Mouse (Mus musculus): ENCODE data around the gene P3h1. TPM values are rescaled to one million over a fixed set of nuclear protein-coding genes. Genes with fewer than 3 reads are reported as not detected.

Gene P3h1
- polyA plus RNA-seq, 1 experiment: 42.4 TPM

- Histone ChIP-seq H3K4me2 (ENCODE audit: low read depth) (no peak overlapping the region), H3K79me2 (ENCODE audit: control insufficient read depth, insufficient read depth) (no peaks in the 10 kb centered on the region), H3K36me3 (ENCODE audit: control insufficient read depth, insufficient read depth) (no peaks in the 10 kb centered on the region), H3K27me3 (ENCODE audit: control insufficient read depth, insufficient read depth, insufficient read length) (peaks cover 5% of the 10 kb centered on the region), H3K4me3 (no peak overlapping the region), H3ac (ENCODE audit: control insufficient read depth, insufficient read length) (no peak overlapping the region)
- TF ChIP-seq MAX (IDR thresholded peaks at IDR 0.05; ENCODE audit: low read depth) (no peak), POLR2A (IDR thresholded peaks at IDR 0.05; ENCODE audit: insufficient read length, low read depth) (no peak), MYOD1 (IDR thresholded peaks at IDR 0.05; ENCODE audit: control insufficient read depth in 1 of 3, insufficient read length in 2 of 3, low read depth in 2 of 3) (no peak), POLR2AphosphoS2 (IDR thresholded peaks at IDR 0.05; ENCODE audit: insufficient read length, low read depth) (no peak), TCF3 (IDR thresholded peaks at IDR 0.05; ENCODE audit: insufficient read length, low read depth) (no peak), USF1 (IDR thresholded peaks at IDR 0.05; ENCODE audit: low read depth) (no peak), REST (IDR thresholded peaks at IDR 0.05; ENCODE audit: insufficient read depth, insufficient read length) (no peak), SRF (IDR thresholded peaks at IDR 0.05; ENCODE audit: control insufficient read depth, insufficient read length, low read depth) (no peak), E2F4 (IDR thresholded peaks at IDR 0.05; ENCODE audit: insufficient read depth) (no peak), CEBPB (IDR thresholded peaks at IDR 0.05; ENCODE audit: insufficient read depth, poor library complexity, severe bottlenecking) (no peak), TCF12 (IDR thresholded peaks at IDR 0.05; ENCODE audit: insufficient read depth, poor library complexity, severe bottlenecking) (no peak), MYOG (IDR thresholded peaks at IDR 0.05; ENCODE audit: control insufficient read depth in 1 of 3, insufficient read depth in 1 of 3, insufficient read length in 2 of 3, low read depth in 2 of 3) (no peak)
Measured at GRCm38 (mm10) chr4:119259344-119260254, 26.9 kb downstream of the P3h1 start.

- Histone ChIP-seq H3K79me2 (ENCODE audit: control insufficient read depth, insufficient read depth) (no peaks in the 10 kb centered on the region), H3K4me3 (no peak overlapping the region)
- TF ChIP-seq POLR2A (IDR thresholded peaks at IDR 0.05; ENCODE audit: insufficient read length, low read depth) (no peak), TCF3 (IDR thresholded peaks at IDR 0.05; ENCODE audit: insufficient read length, low read depth) (no peak), MAX (IDR thresholded peaks at IDR 0.05; ENCODE audit: low read depth) (no peak), SRF (IDR thresholded peaks at IDR 0.05; ENCODE audit: control insufficient read depth, insufficient read length, low read depth) (no peak), REST (IDR thresholded peaks at IDR 0.05; ENCODE audit: insufficient read depth, insufficient read length) (no peak), MYOD1 (IDR thresholded peaks at IDR 0.05; ENCODE audit: control insufficient read depth in 1 of 3, insufficient read length in 2 of 3, low read depth in 2 of 3) (no peak), CEBPB (IDR thresholded peaks at IDR 0.05; ENCODE audit: insufficient read depth, poor library complexity, severe bottlenecking) (no peak), E2F4 (IDR thresholded peaks at IDR 0.05; ENCODE audit: insufficient read depth) (no peak), TCF12 (IDR thresholded peaks at IDR 0.05; ENCODE audit: insufficient read depth, poor library complexity, severe bottlenecking) (no peak), USF1 (IDR thresholded peaks at IDR 0.05; ENCODE audit: low read depth) (no peak), POLR2AphosphoS2 (IDR thresholded peaks at IDR 0.05; ENCODE audit: insufficient read length, low read depth) (no peak), MYOG (IDR thresholded peaks at IDR 0.05; ENCODE audit: control insufficient read depth in 1 of 3, insufficient read depth in 1 of 3, insufficient read length in 2 of 3, low read depth in 2 of 3) (no peak)
Measured at GRCm38 (mm10) chr4:119261087-119261713, 28.5 kb downstream of the P3h1 start.

GRCm38 (mm10) chr4:119262483-119262882 is 29.8 kb downstream of the P3h1 start:
- Histone ChIP-seq H3K79me2 (ENCODE audit: control insufficient read depth, insufficient read depth) (no peaks in the 10 kb centered on the region), H3K4me3 (no peak overlapping the region), H3K27me3 (ENCODE audit: control insufficient read depth, insufficient read depth, insufficient read length) (no peaks in the 10 kb centered on the region), H3K4me2 (ENCODE audit: low read depth) (no peak overlapping the region), H3K36me3 (ENCODE audit: control insufficient read depth, insufficient read depth) (no peaks in the 10 kb centered on the region), H3ac (ENCODE audit: control insufficient read depth, insufficient read length) (no peak overlapping the region)
- TF ChIP-seq SRF (IDR thresholded peaks at IDR 0.05; ENCODE audit: control insufficient read depth, insufficient read length, low read depth): no peak
- no peak for TF ChIP-seq MAX (IDR thresholded peaks at IDR 0.05; ENCODE audit: low read depth)
- no peak for TF ChIP-seq POLR2AphosphoS2 (IDR thresholded peaks at IDR 0.05; ENCODE audit: insufficient read length, low read depth)
- TF ChIP-seq MYOD1 (IDR thresholded peaks at IDR 0.05; ENCODE audit: control insufficient read depth in 1 of 3, insufficient read length in 2 of 3, low read depth in 2 of 3): no peak
- no peak for TF ChIP-seq TCF3 (IDR thresholded peaks at IDR 0.05; ENCODE audit: insufficient read length, low read depth)
- no peak for TF ChIP-seq E2F4 (IDR thresholded peaks at IDR 0.05; ENCODE audit: insufficient read depth)
- no peak for TF ChIP-seq MYOG (IDR thresholded peaks at IDR 0.05; ENCODE audit: control insufficient read depth in 1 of 3, insufficient read depth in 1 of 3, insufficient read length in 2 of 3, low read depth in 2 of 3)
- no peak for TF ChIP-seq POLR2A (IDR thresholded peaks at IDR 0.05; ENCODE audit: insufficient read length, low read depth)
- no peak for TF ChIP-seq USF1 (IDR thresholded peaks at IDR 0.05; ENCODE audit: low read depth)
- TF ChIP-seq REST (IDR thresholded peaks at IDR 0.05; ENCODE audit: insufficient read depth, insufficient read length): no peak
- TF ChIP-seq CEBPB (IDR thresholded peaks at IDR 0.05; ENCODE audit: insufficient read depth, poor library complexity, severe bottlenecking): no peak
- no peak for TF ChIP-seq TCF12 (IDR thresholded peaks at IDR 0.05; ENCODE audit: insufficient read depth, poor library complexity, severe bottlenecking)

More at GRCm38 (mm10) chr4:119261087-119261713, 28.5 kb downstream of the P3h1 start:
- Histone ChIP-seq H3ac (ENCODE audit: control insufficient read depth, insufficient read length) (no peak overlapping the region), H3K4me2 (ENCODE audit: low read depth) (no peak overlapping the region), H3K27me3 (ENCODE audit: control insufficient read depth, insufficient read depth, insufficient read length) (no peaks in the 10 kb centered on the region), H3K36me3 (ENCODE audit: control insufficient read depth, insufficient read depth) (no peaks in the 10 kb centered on the region)

- Histone ChIP-seq H3K79me2 (ENCODE audit: control insufficient read depth, insufficient read depth) (no peaks in the 10 kb centered on the region), H3K4me2 (ENCODE audit: low read depth) (no peak overlapping the region), H3K4me3 (no peak overlapping the region), H3ac (ENCODE audit: control insufficient read depth, insufficient read length) (no peak overlapping the region), H3K27me3 (ENCODE audit: control insufficient read depth, insufficient read depth, insufficient read length) (no peaks in the 10 kb centered on the region), H3K36me3 (ENCODE audit: control insufficient read depth, insufficient read depth) (no peaks in the 10 kb centered on the region)
- TF ChIP-seq TCF3 (IDR thresholded peaks at IDR 0.05; ENCODE audit: insufficient read length, low read depth): no peak
- no peak for TF ChIP-seq E2F4 (IDR thresholded peaks at IDR 0.05; ENCODE audit: insufficient read depth)
- no peak for TF ChIP-seq CEBPB (IDR thresholded peaks at IDR 0.05; ENCODE audit: insufficient read depth, poor library complexity, severe bottlenecking)
- no peak for TF ChIP-seq SRF (IDR thresholded peaks at IDR 0.05; ENCODE audit: control insufficient read depth, insufficient read length, low read depth)
- TF ChIP-seq TCF12 (IDR thresholded peaks at IDR 0.05; ENCODE audit: insufficient read depth, poor library complexity, severe bottlenecking): no peak
- TF ChIP-seq MYOD1 (IDR thresholded peaks at IDR 0.05; ENCODE audit: control insufficient read depth in 1 of 3, insufficient read length in 2 of 3, low read depth in 2 of 3): no peak
- no peak for TF ChIP-seq POLR2AphosphoS2 (IDR thresholded peaks at IDR 0.05; ENCODE audit: insufficient read length, low read depth)
- TF ChIP-seq REST (IDR thresholded peaks at IDR 0.05; ENCODE audit: insufficient read depth, insufficient read length): no peak
Measured at GRCm38 (mm10) chr4:119263459-119263858, 30.7 kb downstream of the P3h1 start.

All from myocyte (in vitro differentiated cells).